ENCODE assay signal across 24 mouse cellular contexts in genomic region chr5:49816751-49817150, GRCm38 (mm10).
DNase-seq lines count a peak whose midpoint lies in the region; ATAC-seq lines count a peak whose summit lies in the region.
"Had no signal": no experiment of that assay in that cellular context is flagged by ENCODE, and none has a peak within 500 bp of the region (broad histone marks: within the 10 kb centered on the region; RNA-seq: fewer than 3 reads in every experiment).

No protein-coding gene starts in this region.

- H3K4me2 ChIP-seq in hindbrain, embryonic 13.5 days = no peak overlapping the region
- H3K4me2 ChIP-seq: embryonic facial prominence, embryonic 15.5 days; forebrain, embryonic 15.5 days; heart, embryonic 11.5 days; heart, embryonic 15.5 days; hindbrain, embryonic 15.5 days had no signal

- H3K27me3 ChIP-seq in hindbrain, embryonic 13.5 days = no peaks in the 10 kb centered on the region
- H3K27me3 ChIP-seq: CH12.LX; embryonic facial prominence, embryonic 15.5 days; forebrain, embryonic 15.5 days; heart, embryonic 15.5 days; hindbrain, embryonic 15.5 days; Patski had no signal

- ATAC-seq in hindbrain, embryonic 13.5 days (ENCODE audit: low FRiP score) = no peak
- ATAC-seq: activated CD4-positive, CD25-positive, alpha-beta regulatory T cell, adult 4 months; forebrain, embryonic 15.5 days; intestine, embryonic 16.5 days; Patski had no signal

- WGBS in hindbrain, embryonic 13.5 days = 94% methylated on average over 3 of the region's 3 CpGs

- no peak overlapping the region for H3K9ac ChIP-seq in hindbrain, embryonic 13.5 days
- H3K9ac ChIP-seq: embryonic facial prominence, embryonic 15.5 days; forebrain, embryonic 15.5 days; heart, embryonic 15.5 days; hindbrain, embryonic 15.5 days had no signal

- no peak overlapping the region for H3K4me3 ChIP-seq in hindbrain, embryonic 13.5 days
- H3K4me3 ChIP-seq: embryonic facial prominence, embryonic 15.5 days; erythroblast, embryonic 14.5 days; forebrain, embryonic 10.5 days; forebrain, embryonic 15.5 days; heart, adult 2 months; heart, embryonic 15.5 days; hindbrain, embryonic 10.5 days; hindbrain, embryonic 15.5 days had no signal

- DNase-seq in brain, adult 2 months (ENCODE audit: low read depth, low spot score) = peak; percentile 95
- peak; percentile 70 to 85 for DNase-seq in cerebellum, adult 18-20 months
- peak; percentile 89 for DNase-seq in cerebellum, adult 9-11 months
- peak; percentile 65 to 72 for DNase-seq in cerebellum, postnatal 36 days
- DNase-seq in gastrocnemius, adult 18-20 months (ENCODE audit: low spot score) = no peak
- no peak for DNase-seq in kidney, postnatal 10 days
- DNase-seq: adrenal gland, postnatal 14 days; gastrocnemius, postnatal 10 days; heart, adult 2 months; heart, postnatal 14 days; kidney, adult 2 months had no signal

- no peaks in the 10 kb centered on the region for H3K9me3 ChIP-seq in hindbrain, embryonic 13.5 days
- H3K9me3 ChIP-seq: embryonic facial prominence, embryonic 15.5 days; forebrain, embryonic 10.5 days; forebrain, embryonic 15.5 days; heart, embryonic 15.5 days; hindbrain, embryonic 10.5 days; hindbrain, embryonic 15.5 days had no signal

- no peak overlapping the region for H3K27ac ChIP-seq in hindbrain, embryonic 13.5 days
- H3K27ac ChIP-seq: embryonic facial prominence, embryonic 15.5 days; forebrain, embryonic 10.5 days; forebrain, embryonic 15.5 days; heart, adult 2 months; heart, embryonic 15.5 days; hindbrain, embryonic 10.5 days; hindbrain, embryonic 15.5 days had no signal

- H3K4me1 ChIP-seq in hindbrain, embryonic 13.5 days (replicated peaks) = no peaks in the 10 kb centered on the region
- H3K4me1 ChIP-seq: embryonic facial prominence, embryonic 15.5 days; heart, embryonic 15.5 days; hindbrain, embryonic 10.5 days; hindbrain, embryonic 15.5 days had no signal

- no peaks in the 10 kb centered on the region for H3K36me3 ChIP-seq in hindbrain, embryonic 13.5 days
- H3K36me3 ChIP-seq: embryonic facial prominence, embryonic 15.5 days; forebrain, embryonic 10.5 days; forebrain, embryonic 15.5 days; heart, embryonic 15.5 days; hindbrain, embryonic 10.5 days; hindbrain, embryonic 15.5 days had no signal

Comparison
In these comparisons a context has a peak if more than half of its experiments do, and no peak if none do; other contexts are left out.
1. DNase-seq: peak in brain, adult 2 months (single experiment), cerebellum, adult 18-20 months (2 of 2), cerebellum, adult 9-11 months (single experiment) and cerebellum, postnatal 36 days (2 of 2); none in gastrocnemius, adult 18-20 months (single experiment) and kidney, postnatal 10 days (single experiment).